Mouse (Mus musculus) gastrocnemius, postnatal 4 days (tissue): ENCODE data around the gene Olfr738. TPM values are rescaled to one million over a fixed set of nuclear protein-coding genes. Genes with fewer than 3 reads are reported as not detected.

Experiments
- DNase-seq, 2 experiments: peaks; one replicate each; pipeline ENCODE4 v3.0.0; 2021 to 2022; ENCODE audit warnings: low spot score in 2 of 2, mixed read lengths in 2 of 2
- long read RNA-seq, 2 experiments: library from polyadenylated mRNA; stranded (forward); transcript quantifications; one replicate each; pipeline ENCODE4 v2.0.0; 2021
- total RNA-seq, 2 experiments: library from RNA; stranded (reverse); gene quantifications; 2 replicates each; pipeline ENCODE4 v1.2.3; 2021

Olfr738 gene
- total RNA-seq: not detected
- long read RNA-seq, experiment 1: 0 reads
- long read RNA-seq, experiment 2: 0 reads

GRCm38 (mm10) chr14:50407268-50407667 is at the start of gene Olfr738:
Gene Olfr738 (plus strand): TSS chr14:50407568.
- DNase-seq: no peak

GRCm38 (mm10) chr14:50357593-50357992 is 49.8 kb upstream of the Olfr738 start, which contains the start of gene Tlr11:
Gene Tlr11 (plus strand): TSS chr14:50357914.
- no peak for DNase-seq

- no peak for DNase-seq
Observed at GRCm38 (mm10) chr14:50360480-50360879, 46.9 kb upstream of the Olfr738 start.

- DNase-seq: no peak
Observed at GRCm38 (mm10) chr14:50363561-50363960, 43.8 kb upstream of the Olfr738 start.

GRCm38 (mm10) chr14:50380863-50381262 is 26.5 kb upstream of the Olfr738 start, which contains the start of gene Olfr736:
Gene Olfr736 (plus strand): TSS chr14:50381163.
- DNase-seq: no peak

GRCm38 (mm10) chr14:50418326-50418725 is 11.0 kb downstream of the Olfr738 start, which contains the start of gene Olfr739:
Gene Olfr739 (plus strand): TSS chr14:50418626.
- no peak for DNase-seq

GRCm38 (mm10) chr14:50445245-50445644 is 37.9 kb downstream of the Olfr738 start, which contains the start of gene Olfr740:
Gene Olfr740 (plus strand): TSS chr14:50445545.
- DNase-seq: no peak

Other genes with a start within 250 kb of the Olfr738 start
- not detected for gene Olfr730, start 219.4 kb upstream of the Olfr738 start, total RNA-seq
- gene Olfr731, start 165.7 kb upstream of the Olfr738 start, total RNA-seq: not detected
- not detected for gene Olfr732, start 123.4 kb upstream of the Olfr738 start, total RNA-seq
- not detected for gene Olfr733, start 106.0 kb upstream of the Olfr738 start, total RNA-seq
- not detected for gene Olfr734, start 80.8 kb upstream of the Olfr738 start, total RNA-seq
- not detected for gene Olfr735, start 58.7 kb upstream of the Olfr738 start, total RNA-seq
- gene Tlr11, start 49.7 kb upstream of the Olfr738 start, total RNA-seq: not detected
- gene Olfr736, start 26.4 kb upstream of the Olfr738 start, total RNA-seq: not detected
- not detected for gene Olfr739, start 11.1 kb downstream of the Olfr738 start, total RNA-seq
- not detected for gene Olfr740, start 38.0 kb downstream of the Olfr738 start, total RNA-seq
- not detected for gene Olfr741, start 65.2 kb downstream of the Olfr738 start, total RNA-seq
- not detected for gene Olfr742, start 96.0 kb downstream of the Olfr738 start, total RNA-seq
- not detected for gene Olfr743, start 114.3 kb downstream of the Olfr738 start, total RNA-seq
- gene Olfr744, start 207.3 kb downstream of the Olfr738 start, total RNA-seq: not detected
- gene Olfr745, start 231.8 kb downstream of the Olfr738 start, total RNA-seq: not detected
- gene Olfr746, start 239.5 kb downstream of the Olfr738 start, total RNA-seq: not detected